Mouse (Mus musculus) MEL (cell line): ENCODE measurements around the gene S100a13. TPM values are rescaled to one million over a fixed set of nuclear protein-coding genes. Genes with fewer than 3 reads are reported as not detected.

Experiments used
- DNase-seq: peaks from one replicate; pipeline ENCODE4 v3.0.0; 2011; ENCODE audit warnings: low read depth, low spot score
- H3K27ac ChIP-seq: 2 replicates; pipeline ENCODE4 v1.5.1; 2012; ENCODE audit warnings: low read depth, mild to moderate bottlenecking, control low read depth, low read length, moderate library complexity; ENCODE audit not compliant: control insufficient read depth
- H3K27me3 ChIP-seq, 2 experiments: fragments of 150-350 bp in 1 of 2; sonication (generic) in 1 of 2; 2 replicates each; pipeline ENCODE4 v1.6.1; 2012; ENCODE audit warnings: low read length in 2 of 2, mild to moderate bottlenecking in 2 of 2, improper control_type of control experiment in 1 of 2, moderate library complexity in 1 of 2; ENCODE audit not compliant: insufficient read depth in 2 of 2, control insufficient read depth in 1 of 2
- H3K36me3 ChIP-seq, 2 experiments: 2 replicates each; pipeline ENCODE4 v1.6.1; 2012 to 2014; ENCODE audit warnings: low read length in 2 of 2, improper control_type of control experiment in 1 of 2, inconsistent platforms in 1 of 2, mild to moderate bottlenecking in 1 of 2; ENCODE audit not compliant: insufficient read depth in 2 of 2, control insufficient read depth in 1 of 2
- H3K4me1 ChIP-seq, 2 experiments: fragments of 150-350 bp in 1 of 2; sonication (generic) in 1 of 2; 2 replicates each; pipeline ENCODE4 v1.6.1; 2012; ENCODE audit warnings: low read length in 2 of 2, improper control_type of control experiment in 1 of 2, mild to moderate bottlenecking in 1 of 2; ENCODE audit not compliant: insufficient read depth in 2 of 2, control insufficient read depth in 1 of 2
- H3K4me3 ChIP-seq, 2 experiments: fragments of 150-350 bp in 1 of 2; sonication (generic) in 1 of 2; 2 replicates each; pipeline ENCODE4 v1.5.1; 2012; ENCODE audit warnings: low read depth in 2 of 2, low read length in 2 of 2, mild to moderate bottlenecking in 2 of 2, moderate library complexity in 2 of 2, control low read depth in 1 of 2, improper control_type of control experiment in 1 of 2; ENCODE audit not compliant: control insufficient read depth in 1 of 2, insufficient read depth in 1 of 2
- H3K79me2 ChIP-seq: 2 replicates; pipeline ENCODE4 v1.6.1; 2012; ENCODE audit warnings: mild to moderate bottlenecking, low read length, moderate library complexity; ENCODE audit not compliant: control insufficient read depth, poor library complexity, insufficient read depth
- H3K9ac ChIP-seq: 2 replicates; pipeline ENCODE4 v1.6.1; 2012; ENCODE audit warnings: low read depth, mild to moderate bottlenecking, control low read depth, low read length, moderate library complexity; ENCODE audit not compliant: control insufficient read depth, poor library complexity, severe bottlenecking
- H3K9me3 ChIP-seq: fragments of 150-350 bp; sonication (generic); replicated peaks from 2 replicates; pipeline ENCODE4 v1.6.1; 2012; ENCODE audit warnings: mild to moderate bottlenecking, low read length, improper control_type of control experiment, moderate library complexity; ENCODE audit not compliant: insufficient read depth
- ELF1 ChIP-seq: IDR thresholded peaks from 2 replicates; pipeline ENCODE4 v1.6.1; 2014; ENCODE audit warnings: low read depth, mild to moderate bottlenecking, inconsistent platforms, low read length, improper control_type of control experiment, moderate library complexity
- ETS1 ChIP-seq: IDR thresholded peaks from 2 replicates; pipeline ENCODE4 v1.6.1; 2012; ENCODE audit warnings: low read depth, mild to moderate bottlenecking, inconsistent platforms, low read length, improper control_type of control experiment, moderate library complexity
- GABPA ChIP-seq: IDR thresholded peaks from 2 replicates; pipeline ENCODE4 v1.6.1; 2012; ENCODE audit warnings: low read depth, mild to moderate bottlenecking, inconsistent platforms, low read length, improper control_type of control experiment, moderate library complexity
- HCFC1 ChIP-seq: IDR thresholded peaks from 2 replicates; pipeline ENCODE4 v1.6.1; 2012; ENCODE audit warnings: low read depth, mild to moderate bottlenecking, inconsistent platforms, low read length, improper control_type of control experiment, moderate library complexity
- MAFK ChIP-seq: IDR thresholded peaks from 2 replicates; pipeline ENCODE4 v1.6.1; 2011; ENCODE audit warnings: low read depth, mild to moderate bottlenecking, low read length, improper control_type of control experiment, borderline replicate concordance
- MAX ChIP-seq: IDR thresholded peaks from 2 replicates; pipeline ENCODE4 v1.6.1; 2011; ENCODE audit warnings: low read length, improper control_type of control experiment
- MAZ ChIP-seq: IDR thresholded peaks from 2 replicates; pipeline ENCODE4 v1.6.1; 2012; ENCODE audit warnings: low read depth, mild to moderate bottlenecking, inconsistent platforms, low read length, improper control_type of control experiment
- MEF2A ChIP-seq: IDR thresholded peaks from 2 replicates; pipeline ENCODE4 v1.6.1; 2014; ENCODE audit warnings: low read depth, mild to moderate bottlenecking, inconsistent platforms, low read length, improper control_type of control experiment; ENCODE audit not compliant: poor library complexity, insufficient replicate concordance, severe bottlenecking; ENCODE audit errors: extremely low read depth
- NRF1 ChIP-seq: IDR thresholded peaks from 2 replicates; pipeline ENCODE4 v1.6.1; 2014; ENCODE audit warnings: low read depth, mild to moderate bottlenecking, inconsistent platforms, low read length, improper control_type of control experiment, moderate library complexity; ENCODE audit not compliant: poor library complexity, insufficient read depth, severe bottlenecking
- POLR2A ChIP-seq, 2 experiments: IDR thresholded peaks; 2 replicates each; pipeline ENCODE4 v1.6.1; 2011 to 2012; ENCODE audit warnings: low read length in 2 of 2, mild to moderate bottlenecking in 2 of 2, control low read depth in 1 of 2, improper control_type of control experiment in 1 of 2, low read depth in 1 of 2, moderate library complexity in 1 of 2; ENCODE audit not compliant: control insufficient read depth in 1 of 2, insufficient read depth in 1 of 2, poor library complexity in 1 of 2
- POLR2AphosphoS5 ChIP-seq: IDR thresholded peaks from 2 replicates; pipeline ENCODE4 v1.6.1; 2012; ENCODE audit warnings: low read depth, borderline replicate concordance, mild to moderate bottlenecking, inconsistent platforms, low read length, moderate library complexity, mixed read lengths
- SIN3A ChIP-seq: IDR thresholded peaks from 2 replicates; pipeline ENCODE4 v1.6.1; 2012; ENCODE audit warnings: low read length, improper control_type of control experiment, inconsistent platforms
- SMC3 ChIP-seq: IDR thresholded peaks from 2 replicates; pipeline ENCODE4 v1.6.1; 2011; ENCODE audit warnings: low read depth, low read length, improper control_type of control experiment
- TBP ChIP-seq: IDR thresholded peaks from 2 replicates; pipeline ENCODE4 v1.8.0; 2011; ENCODE audit warnings: low read depth, low read length, improper control_type of control experiment
- UBTF ChIP-seq: IDR thresholded peaks from 2 replicates; pipeline ENCODE4 v1.6.1; 2012; ENCODE audit warnings: low read depth, mild to moderate bottlenecking, inconsistent platforms, low read length, improper control_type of control experiment, moderate library complexity, borderline replicate concordance; ENCODE audit not compliant: insufficient read depth
- USF1 ChIP-seq: IDR thresholded peaks from 2 replicates; pipeline ENCODE4 v1.6.1; 2014; ENCODE audit warnings: low read depth, mild to moderate bottlenecking, inconsistent platforms, low read length, improper control_type of control experiment, moderate library complexity
- polyA plus RNA-seq, 2 experiments: library from polyadenylated mRNA; stranded (reverse) in 1 of 2; unstranded in 1 of 2; fragments of >175 nt in 1 of 2; fragments of >200 nt in 1 of 2; gene quantifications; 2 replicates each; pipeline versions ENCODE4 v1.2.1 to v1.2.4; 2012; ENCODE audit warnings: low replicate concordance in 2 of 2, low read depth in 1 of 2; ENCODE audit not compliant: insufficient read length in 2 of 2, insufficient read depth in 1 of 2, missing spikeins in 1 of 2
- total RNA-seq: library from RNA; depleted of rRNA; stranded (reverse); fragments of 300-350 nt; gene quantifications from 2 replicates; pipeline ENCODE4 v1.2.3, GENCODE M21; 2012

The S100a13 gene
- total and polyA plus RNA-seq, 3 experiments = 22.0 to 29.9 TPM; not detected in 1

- Histone ChIP-seq H3K9me3 (no peaks in the 10 kb centered on the region), H3K9ac (peak within 1 kb of the TSS; percentile 37; the same call in 1 of the 2 replicates), H3K79me2 (no peaks in the 10 kb centered on the region)
- TF ChIP-seq SIN3A (peak; percentile 63), HCFC1 (0 out of 2 replicates have a peak, but pooled peaks have one; percentile 39), SMC3 (no peak), POLR2A (IDR thresholded peaks at IDR 0.05; ENCODE audit: control insufficient read depth in 1 of 2, insufficient read depth in 1 of 2, low read depth in 1 of 2, low read length in 2 of 2, poor library complexity in 1 of 2) (peak in 1 of 2 experiments; percentile 23; a peak in 1 of 4 replicates), MAZ (peak; percentile 75; the same call in 1 of the 2 replicates), ELF1 (no peak)
- TF ChIP-seq, all 39 proteins: peak for 4
- Histone ChIP-seq H3K36me3 (no peaks in the 10 kb centered on the region; a peak in 2 of 4 replicates), H3K4me3 (peak within 1 kb of the TSS; percentile 36 to 42), H3K27me3 (peaks cover 0 to 2% of the 10 kb centered on the region in 2 experiments; a peak in 1 of 4 replicates), H3K4me1 (peaks cover 2 to 13% of the 10 kb centered on the region in 2 experiments; a peak in 2 of 4 replicates), H3K27ac (no peak within 1 kb of the TSS)
- peak; percentile 89 for DNase-seq
Observed at GRCm38 (mm10) chr3:90526580-90526979, 12.3 kb downstream of the S100a13 start, which contains the start of gene S100a14. TSS of gene S100a14 (plus strand) at chr3:90526856.

GRCm38 (mm10) chr3:90527291-90527873 is 13.1 kb downstream of the S100a13 start:
- no peaks in the 10 kb centered on the region for H3K9me3 ChIP-seq
- H3K36me3 ChIP-seq = no peaks in the 10 kb centered on the region; a peak in 2 of 4 replicates
- H3K4me3 ChIP-seq = no peak overlapping the region
- H3K9ac ChIP-seq = no peak overlapping the region
- H3K27ac ChIP-seq = no peak overlapping the region
- DNase-seq = no peak
- TF ChIP-seq MEF2A (no peak), SMC3 (no peak), POLR2AphosphoS5 (no peak), TBP (no peak), UBTF (no peak), GABPA (no peak), USF1 (no peak), MAFK (no peak), ETS1 (no peak), NRF1 (no peak), ELF1 (no peak), MAX (no peak)
- no peaks in the 10 kb centered on the region for H3K79me2 ChIP-seq
- peaks cover 5 to 7% of the 10 kb centered on the region in 2 experiments for H3K27me3 ChIP-seq
- peaks cover 2 to 13% of the 10 kb centered on the region in 2 experiments; a peak in 2 of 4 replicates for H3K4me1 ChIP-seq
